Mouse (Mus musculus): Measurements from ENCODE around the gene Fyttd1.

The Fyttd1 gene

GRCm38 (mm10) chr16:32942694-32943093 is 65.4 kb downstream of the Fyttd1 start:
- no peak for DNase-seq (ENCODE audit: low read depth, low spot score)

DNA sequence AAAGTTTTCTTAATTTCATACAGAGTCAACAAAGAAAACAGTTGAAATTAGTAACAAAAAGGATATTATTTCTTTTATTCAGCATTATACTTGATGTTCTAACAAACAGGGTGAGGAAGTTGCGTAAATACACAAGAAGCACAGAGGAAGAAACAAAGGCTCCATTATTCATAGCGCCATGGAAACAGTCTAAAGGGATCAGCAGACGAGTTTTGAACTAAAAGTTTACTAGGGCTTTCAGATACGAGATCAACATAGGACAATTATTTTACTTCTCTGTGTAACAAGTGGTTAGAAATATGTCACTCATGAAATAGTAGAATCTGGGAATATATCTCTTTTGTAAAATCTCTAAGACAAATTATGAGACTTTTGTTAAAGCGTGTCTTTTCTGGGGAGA is 68.1 kb downstream of the Fyttd1 start:
- no peak for DNase-seq (ENCODE audit: low read depth, low spot score)

DNA sequence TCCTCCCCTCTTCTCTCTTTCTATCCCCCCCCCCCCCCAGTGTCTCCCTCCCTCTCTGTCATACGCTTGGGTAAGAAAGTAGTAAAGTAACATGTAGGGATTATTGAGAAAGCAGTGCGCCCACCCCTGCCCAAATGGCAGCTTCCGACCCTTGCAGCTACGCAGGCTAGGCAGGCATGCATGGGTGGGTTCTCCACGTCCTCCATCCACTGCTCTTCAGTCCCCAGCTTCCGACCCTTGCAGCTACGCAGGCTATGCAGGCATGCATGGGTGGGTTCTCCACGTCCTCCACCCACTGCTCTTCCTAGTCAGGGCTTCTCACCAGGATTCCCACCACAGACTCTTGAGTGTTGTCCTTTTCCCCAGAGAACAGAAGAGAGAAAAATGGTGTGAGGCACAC is 70.7 kb downstream of the Fyttd1 start:
- DNase-seq (ENCODE audit: low read depth, low spot score) = no peak

DNA sequence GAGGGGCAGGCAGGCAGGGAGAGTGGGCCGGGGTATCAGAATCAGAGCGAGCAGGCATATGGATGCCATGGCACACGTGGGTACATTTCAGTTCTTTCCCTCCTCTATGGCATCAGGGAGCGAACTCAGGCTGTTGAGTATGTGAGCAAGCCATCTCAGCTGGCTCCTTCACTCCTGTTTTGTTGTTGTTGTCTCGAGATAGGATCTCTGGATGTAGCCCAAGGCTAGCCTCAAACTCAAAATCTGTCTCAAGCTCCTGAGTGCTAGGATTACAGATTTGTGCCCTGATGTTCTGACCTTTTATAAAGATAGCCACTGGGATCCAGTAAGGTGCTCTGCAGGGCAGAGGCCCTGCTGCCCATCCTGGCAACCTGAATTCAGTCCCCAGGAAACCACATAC is 71.4 kb downstream of the Fyttd1 start:
- peak; percentile 22 for DNase-seq (ENCODE audit: low read depth, low spot score)

DNA sequence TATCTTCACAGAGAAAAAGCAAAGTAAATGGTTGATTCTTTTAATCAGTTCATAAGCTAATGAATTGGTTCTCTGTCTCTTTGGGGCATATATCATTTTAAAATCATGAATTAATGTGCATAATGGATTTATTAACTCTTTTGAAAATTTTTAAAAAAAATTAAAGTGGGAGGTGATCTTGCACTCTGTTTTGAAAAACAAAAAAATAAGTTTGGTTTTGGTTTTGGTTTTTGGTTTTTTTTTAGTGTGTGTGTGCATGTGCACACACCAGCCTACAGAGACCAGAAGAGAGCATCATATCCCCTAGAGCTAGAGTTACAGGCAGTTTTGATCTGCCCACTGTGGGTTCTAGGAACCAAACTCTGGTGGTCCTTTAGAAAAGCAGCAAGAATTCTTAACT is 72.0 kb downstream of the Fyttd1 start:
- peak; percentile 23 for DNase-seq (ENCODE audit: low read depth, low spot score)

DNA sequence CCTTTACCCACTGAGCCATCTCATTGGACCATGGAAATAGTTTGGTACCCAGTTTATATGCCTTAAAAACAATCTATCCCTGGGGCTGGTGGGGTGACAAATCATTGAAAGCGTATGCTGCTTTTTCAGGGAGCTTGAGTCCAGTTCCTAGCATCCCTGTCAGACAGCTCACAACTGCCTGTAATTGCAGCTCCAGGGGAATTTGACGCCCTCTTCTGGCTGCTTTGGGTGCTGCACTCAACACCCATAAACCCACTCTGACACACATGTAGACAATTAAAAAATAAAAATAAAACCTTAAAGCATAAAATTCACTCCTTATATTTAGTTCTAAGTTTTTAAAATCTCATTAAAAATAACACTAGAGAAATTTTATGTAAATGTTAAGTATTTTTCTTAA is 73.8 kb downstream of the Fyttd1 start:
- peak; percentile 26 for DNase-seq (ENCODE audit: low read depth, low spot score)

GRCm38 (mm10) chr16:32953806-32954205 is 76.5 kb downstream of the Fyttd1 start:
- peak; percentile 76 for DNase-seq (ENCODE audit: low read depth, low spot score)

DNA sequence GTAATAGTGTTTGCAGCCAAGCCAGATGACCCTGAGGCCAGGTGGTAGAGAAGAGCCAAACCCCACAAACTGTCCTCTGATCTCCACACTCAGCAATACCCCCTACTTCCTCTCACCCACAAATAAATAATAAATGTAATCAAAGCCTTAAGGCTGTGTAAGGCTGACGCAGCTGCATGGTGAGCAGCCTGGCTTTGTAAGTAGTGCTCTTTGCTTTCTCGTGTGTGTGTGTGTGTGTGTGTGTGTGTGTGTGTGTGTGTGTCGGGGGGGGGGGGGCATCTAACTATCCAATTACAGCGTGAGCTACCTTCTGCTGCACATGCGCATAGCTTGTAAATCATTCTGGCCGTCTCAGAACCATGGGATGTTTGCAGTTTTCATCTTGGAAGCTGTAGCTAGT is 77.0 kb downstream of the Fyttd1 start:
- peak; percentile 30 for DNase-seq (ENCODE audit: low read depth, low spot score)

DNA sequence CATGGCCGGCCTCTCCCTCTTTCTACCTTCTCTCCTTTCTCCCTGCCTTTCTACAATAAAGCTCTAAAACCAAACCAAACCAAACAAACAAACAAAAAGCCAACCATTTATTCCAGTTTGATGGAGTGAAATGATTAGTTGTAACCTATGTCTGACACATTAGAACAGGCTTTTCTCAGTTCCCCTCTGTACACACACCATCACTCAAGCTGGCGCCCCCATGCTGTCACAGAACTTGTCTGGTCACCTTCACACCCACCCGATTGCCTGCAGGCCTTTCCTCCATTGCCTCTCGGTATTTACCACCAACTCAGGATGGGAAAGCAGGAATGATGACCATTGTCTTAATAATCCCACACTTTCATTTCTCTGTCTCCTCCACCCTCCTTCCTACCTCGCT is 79.6 kb downstream of the Fyttd1 start:
- DNase-seq (ENCODE audit: low read depth, low spot score) = no peak

Data from CD4-positive helper T cell, adult 2 months (primary cell).